Mouse (Mus musculus): ENCODE data around the gene Cfap46. TPM values are rescaled to one million over a fixed set of nuclear protein-coding genes. Genes with fewer than 3 reads are reported as not detected.
"Not testable (repeated sequence)": the region's sequence is repeated elsewhere in the genome, so short reads cannot be mapped to it uniquely, and the experiment has no call there.

Cfap46 gene
- total RNA-seq, 2 experiments from 2014 or later, result 3.4 to 3.9 TPM

DNA sequence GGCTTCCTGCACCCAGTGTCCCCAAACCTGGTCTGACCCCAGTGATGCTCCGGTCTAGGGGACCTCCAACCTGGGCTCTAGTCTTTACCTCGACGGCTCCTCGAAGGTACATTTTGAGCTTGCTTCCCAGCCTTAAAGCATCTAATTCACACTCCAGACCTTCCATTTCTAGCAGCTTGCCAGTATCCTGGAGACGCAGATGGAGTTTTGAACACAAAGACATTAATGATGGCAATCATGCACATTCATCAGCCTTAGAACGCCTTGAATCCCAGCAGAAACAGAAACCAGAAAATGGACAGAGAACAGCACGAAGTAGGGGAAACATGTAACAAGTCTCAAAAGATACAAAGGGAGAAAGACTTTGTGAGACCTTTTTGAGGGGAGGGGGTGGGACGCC lies 16.7 kb downstream of the Cfap46 start:
- DNase-seq (ENCODE audit: low spot score in 2 of 2), result no peak

- no peak for DNase-seq (ENCODE audit: low spot score in 2 of 2)
Measured at GRCm38 (mm10) chr7:139663318-139663717, 20.3 kb downstream of the Cfap46 start.

DNA sequence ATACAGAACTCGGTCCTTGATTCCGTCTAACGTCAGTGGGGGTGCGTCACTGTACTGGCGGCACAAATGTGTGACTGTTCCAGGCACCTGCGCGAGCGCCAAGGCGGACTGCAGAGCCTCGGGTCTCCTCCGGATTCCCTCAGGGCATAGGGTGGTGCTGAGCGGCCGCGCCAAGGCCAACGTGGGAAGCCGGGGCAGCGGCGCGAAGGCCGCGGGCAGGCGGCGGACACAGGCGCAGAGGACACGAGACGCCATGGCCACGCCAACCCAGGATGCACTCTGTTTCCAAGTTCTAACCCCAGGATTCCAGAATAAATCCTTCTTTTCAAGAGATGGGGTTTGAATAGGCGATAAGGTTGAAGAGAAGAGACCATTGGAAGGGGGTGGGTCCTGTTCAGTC lies 23.7 kb downstream of the Cfap46 start:
- DNase-seq (ENCODE audit: low spot score in 2 of 2), result not testable (repeated sequence)

DNA sequence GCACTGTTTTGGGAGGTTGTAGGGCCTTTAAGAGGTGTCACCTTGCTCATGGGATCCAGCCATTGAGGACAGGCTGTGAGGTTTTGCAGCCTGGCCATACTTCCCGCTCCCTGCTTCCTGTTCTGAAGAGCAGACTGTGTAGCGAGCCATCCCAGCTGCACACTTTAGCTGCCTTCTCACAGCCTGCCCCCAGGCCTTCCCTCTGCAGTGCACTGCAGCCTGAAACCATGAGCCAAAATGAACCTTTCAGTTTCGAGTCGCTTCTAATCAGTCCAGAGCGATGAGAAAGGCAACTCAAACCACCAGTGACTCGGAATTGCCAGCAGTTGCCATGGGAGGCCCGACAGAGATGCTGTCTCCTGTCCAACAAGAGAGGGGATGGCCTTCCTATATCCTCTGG lies 33.9 kb downstream of the Cfap46 start:
- no peak for DNase-seq (ENCODE audit: low spot score in 2 of 2)

GRCm38 (mm10) chr7:139648107-139648824 lies 35.4 kb downstream of the Cfap46 start:
- DNase-seq (ENCODE audit: low spot score in 2 of 2), result peak; percentile 98 to 99

- no peak for DNase-seq (ENCODE audit: low spot score in 2 of 2)
Measured at GRCm38 (mm10) chr7:139633393-139633792, 50.2 kb downstream of the Cfap46 start.

DNA sequence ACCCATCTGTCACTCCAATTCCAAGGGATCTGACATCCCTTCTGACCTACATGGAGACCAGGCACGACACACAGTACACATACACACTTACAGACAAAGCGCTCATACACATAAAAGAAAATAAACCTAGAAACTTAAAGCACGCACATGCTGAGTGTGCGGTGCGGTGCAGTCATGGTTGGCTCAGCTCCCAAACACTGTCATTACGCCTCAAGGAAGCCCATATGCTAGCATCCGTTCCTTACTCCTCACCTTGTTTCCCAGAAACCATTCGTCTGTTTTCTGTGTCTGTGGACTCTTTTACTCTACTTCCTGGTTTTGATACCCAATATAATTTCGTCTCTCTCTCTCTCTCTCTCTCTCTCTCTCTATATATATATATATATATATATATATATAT lies 58.5 kb downstream of the Cfap46 start:
- no peak for DNase-seq (ENCODE audit: low spot score in 2 of 2)

DNA sequence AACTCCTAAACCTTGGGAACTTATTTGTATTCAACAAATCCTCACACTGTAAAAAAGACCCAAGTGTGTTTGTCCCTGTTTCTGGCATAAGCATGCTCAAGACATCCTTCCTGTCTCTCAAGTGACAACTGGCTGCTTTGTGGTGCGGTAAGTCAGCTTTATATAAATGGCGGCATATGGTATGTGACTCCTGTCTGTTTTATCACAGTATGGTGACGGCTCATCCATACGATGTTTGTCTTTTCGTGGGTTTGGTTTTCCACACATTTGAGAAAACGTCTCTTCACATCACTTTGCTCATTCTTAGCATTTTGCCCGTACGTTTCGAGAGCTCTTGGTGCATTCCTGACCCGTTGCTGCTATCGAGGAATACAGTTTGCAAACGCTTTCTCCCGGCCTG lies 61.0 kb downstream of the Cfap46 start:
- no peak for DNase-seq (ENCODE audit: low spot score in 2 of 2)

GRCm38 (mm10) chr7:139615767-139616766 lies 67.5 kb downstream of the Cfap46 start:
- DNase-seq (ENCODE audit: low spot score in 2 of 2), result peak; percentile 79 to 85

DNA sequence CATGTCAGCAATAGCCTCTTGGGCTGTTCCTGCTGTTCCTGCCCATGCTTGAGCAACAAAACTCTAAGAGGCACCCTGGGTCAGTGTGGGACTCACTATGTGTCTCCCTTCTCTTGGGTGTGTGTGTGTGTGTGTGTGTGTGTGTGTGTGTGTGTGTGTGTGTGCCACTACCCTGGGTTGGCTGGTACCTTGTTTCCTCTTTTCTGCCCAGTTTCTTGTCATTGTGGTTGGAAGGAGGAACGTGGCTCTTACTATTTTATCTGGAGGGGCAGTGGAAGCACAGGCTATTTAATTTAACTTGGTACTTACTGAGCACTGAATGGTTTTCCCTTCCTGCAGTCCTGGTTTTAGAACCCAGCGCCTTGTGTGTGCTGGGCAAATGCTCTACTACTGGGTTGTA lies 73.3 kb downstream of the Cfap46 start:
- no peak for DNase-seq (ENCODE audit: low spot score in 2 of 2)

DNA sequence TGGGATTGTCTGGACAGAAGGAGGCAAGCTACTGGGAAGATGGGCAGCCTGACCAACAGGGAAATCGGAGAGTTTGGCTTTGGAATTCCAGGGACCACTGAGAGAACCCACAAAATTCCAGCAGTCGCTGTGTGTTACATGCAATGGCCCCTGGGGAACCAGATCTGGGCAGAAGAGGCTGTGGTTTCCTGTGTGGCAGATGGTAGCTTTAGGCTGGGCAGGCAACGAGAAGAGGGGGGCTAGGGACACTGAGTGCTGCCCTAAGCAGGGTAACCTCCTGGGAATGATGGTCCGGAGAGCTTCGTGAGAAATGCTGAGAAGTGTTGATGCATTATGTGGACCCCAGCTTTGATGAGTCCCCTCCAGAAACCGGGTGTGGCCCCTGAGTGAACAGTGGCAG lies 87.8 kb downstream of the Cfap46 start:
- no peak for DNase-seq (ENCODE audit: low spot score in 2 of 2)

DNA sequence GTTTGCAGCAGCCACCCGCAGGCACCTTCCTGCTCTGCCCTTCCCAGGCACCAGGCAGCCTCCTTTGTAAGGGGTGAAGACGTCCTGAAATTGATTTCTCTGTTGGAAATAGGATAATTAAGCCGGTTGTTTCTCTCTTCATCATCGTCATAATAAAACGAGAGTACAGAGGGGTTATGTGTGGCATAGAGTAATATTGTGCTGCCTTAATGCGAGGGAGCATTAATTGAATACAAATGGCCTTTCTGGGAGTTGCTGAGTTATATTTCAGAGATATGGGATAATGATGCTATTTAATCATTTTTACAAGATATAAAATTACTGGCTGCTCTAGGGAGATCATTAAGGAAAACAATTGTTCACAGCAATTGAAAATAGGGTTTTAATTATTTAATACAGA lies 88.3 kb downstream of the Cfap46 start:
- DNase-seq (ENCODE audit: low spot score in 2 of 2), result no peak

GRCm38 (mm10) chr7:139591311-139591710 lies 92.3 kb downstream of the Cfap46 start:
- no peak for DNase-seq (ENCODE audit: low spot score in 2 of 2)

DNA sequence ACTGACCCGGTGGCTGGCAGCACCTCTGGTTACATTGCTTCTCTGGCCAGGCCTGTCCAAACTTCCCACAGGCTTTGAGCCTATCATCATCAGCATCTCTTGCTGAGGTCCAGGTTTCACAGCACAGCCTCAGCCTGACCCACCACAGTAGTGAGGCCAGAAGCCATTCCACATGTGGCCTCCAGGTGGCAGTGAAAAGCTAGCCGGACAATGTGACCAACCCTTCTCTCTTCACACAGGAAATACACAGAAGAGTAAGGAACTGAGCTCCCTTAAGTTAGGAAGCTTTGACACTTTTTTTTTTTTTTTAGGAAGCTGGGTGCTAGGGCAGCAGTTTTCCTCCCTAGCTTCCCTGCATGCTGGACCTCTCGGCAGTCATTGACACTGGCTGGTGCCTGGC lies 93.3 kb downstream of the Cfap46 start:
- DNase-seq (ENCODE audit: low spot score in 2 of 2), result peak; percentile 39 to 48

GRCm38 (mm10) chr7:139587919-139588318 lies 95.7 kb downstream of the Cfap46 start:
- no peak for DNase-seq (ENCODE audit: low spot score in 2 of 2)

DNA sequence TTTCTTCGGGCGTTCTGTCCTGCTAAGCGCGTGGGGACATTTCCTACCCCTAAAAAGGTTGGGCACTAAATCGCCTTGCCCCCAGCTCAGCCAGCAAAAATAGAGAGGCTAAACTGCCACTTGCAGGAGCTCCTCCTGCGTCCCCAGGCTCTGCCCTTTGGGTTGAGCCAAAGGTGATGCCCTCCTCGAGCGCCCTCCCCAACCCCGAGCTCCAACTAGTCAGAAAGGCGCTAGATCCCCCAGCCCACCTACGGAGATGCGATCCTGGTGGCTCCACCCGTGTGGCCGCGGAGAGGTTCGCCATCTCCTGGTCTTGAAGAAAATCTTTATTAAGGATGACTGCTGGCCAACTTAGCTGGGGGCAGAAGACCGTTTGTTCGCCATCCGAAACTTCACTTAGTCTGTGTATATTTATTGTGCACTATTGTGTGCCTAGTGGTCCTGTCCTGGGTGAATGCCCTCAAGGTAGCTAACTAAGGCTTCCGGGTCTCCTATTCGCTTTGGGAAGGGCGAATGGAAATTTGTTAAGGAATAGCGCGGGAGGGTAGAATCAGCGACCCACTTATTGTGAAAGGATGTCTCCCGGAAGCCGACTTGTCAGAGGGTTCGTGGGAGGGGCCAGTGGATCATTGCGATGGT lies 98.3 kb downstream of the Cfap46 start:
- DNase-seq (ENCODE audit: low spot score in 2 of 2), result no peak

DNA sequence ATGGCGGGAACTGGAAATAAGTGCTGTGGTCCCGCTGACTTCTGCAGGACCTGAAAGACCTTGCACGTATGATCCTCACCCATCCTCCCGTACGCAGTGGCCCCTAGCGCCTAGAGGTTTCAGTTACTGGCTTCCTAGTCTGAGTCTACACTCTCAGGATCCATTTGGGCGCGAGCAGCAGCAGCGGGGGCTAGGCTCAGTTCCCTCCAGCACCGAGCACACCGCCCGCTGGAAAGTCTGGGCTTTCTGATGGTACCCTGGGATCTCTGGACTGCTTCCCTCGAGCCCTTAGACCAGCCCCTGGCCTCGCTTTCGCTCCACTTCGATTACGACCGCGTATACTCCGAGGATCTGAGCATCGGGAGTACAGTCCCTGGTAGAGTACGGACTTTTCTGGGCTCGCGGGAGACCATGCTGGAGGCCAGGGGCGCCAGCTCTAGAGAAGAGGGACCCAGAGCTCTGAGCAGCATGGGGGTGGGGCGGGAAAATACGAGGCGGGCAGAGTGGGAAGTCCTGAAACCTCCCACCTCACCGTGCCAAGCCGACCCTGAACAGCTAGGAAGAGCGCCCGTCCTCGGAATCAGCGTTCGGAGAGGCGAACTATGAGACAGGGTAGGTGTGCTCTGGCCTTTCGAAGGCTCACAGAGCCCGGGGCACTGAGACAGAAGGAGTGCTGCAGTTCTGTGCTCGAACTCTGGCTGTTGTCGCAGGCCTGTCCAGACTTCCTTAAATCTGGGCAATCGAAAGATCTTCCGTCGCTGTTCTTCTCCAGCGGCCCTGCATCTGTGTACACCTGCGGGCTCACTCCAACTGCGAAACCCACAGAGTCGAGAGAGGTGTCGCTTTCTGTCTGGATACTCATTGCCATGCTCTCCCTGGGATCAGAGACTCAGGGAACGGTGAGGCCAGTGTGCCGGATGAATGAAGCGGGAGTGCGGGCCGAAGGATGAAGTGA lies 99.1 kb downstream of the Cfap46 start:
- DNase-seq (ENCODE audit: low spot score in 2 of 2), result peak; percentile 25 to 35

GRCm38 (mm10) chr7:139583094-139583737 lies 100.4 kb downstream of the Cfap46 start:
- DNase-seq (ENCODE audit: low spot score in 2 of 2), result no peak

GRCm38 (mm10) chr7:139582595-139582994 lies 101.0 kb downstream of the Cfap46 start, which contains the start of gene Nkx6-2:
TSS of gene Nkx6-2 (minus strand) at chr7:139582797.
- peak; percentile 16 to 30 for DNase-seq (ENCODE audit: low spot score in 2 of 2)

Measured in layer of hippocampus, postnatal 10 days (tissue).